Mouse (Mus musculus) kidney, embryonic 14.5 days (tissue): ENCODE results near the gene Tbc1d10b. TPM values are rescaled to one million over a fixed set of nuclear protein-coding genes. Genes with fewer than 3 reads are reported as not detected.

Experiments used
- ATAC-seq: fragments of 200-750 bp; cut with Nextera tagmentation; 2 replicates; pipeline ENCODE4 v1.8.0; 2017; ENCODE audit warnings: moderate number of reproducible peaks, mild to moderate bottlenecking, moderate TSS enrichment, moderate library complexity; ENCODE audit not compliant: low FRiP score, low TSS enrichment
- H3K27ac ChIP-seq: fragments of 300-500 bp; sonication (generic); 2 replicates; pipeline ENCODE4 v1.5.1; 2014; ENCODE audit warnings: low read depth, mild to moderate bottlenecking, low read length, moderate library complexity, mixed read lengths
- H3K27me3 ChIP-seq: fragments of 300-500 bp; sonication (generic); 2 replicates; pipeline ENCODE4 v1.6.1; 2014; ENCODE audit warnings: mild to moderate bottlenecking, low read length; ENCODE audit not compliant: control insufficient read depth, insufficient read depth
- H3K36me3 ChIP-seq: fragments of 300-500 bp; sonication (generic); 2 replicates; pipeline ENCODE4 v1.6.1; 2014; ENCODE audit warnings: low read length, mixed read lengths; ENCODE audit not compliant: control insufficient read depth, insufficient read depth
- H3K4me1 ChIP-seq: fragments of 300-500 bp; sonication (generic); 2 replicates; pipeline ENCODE4 v1.6.1; 2014; ENCODE audit warnings: low read length, mixed read lengths; ENCODE audit not compliant: control insufficient read depth, insufficient read depth
- H3K4me2 ChIP-seq: fragments of 300-500 bp; sonication (generic); replicated peaks from 2 replicates; pipeline ENCODE4 v1.6.1; 2014; ENCODE audit warnings: low read depth, mild to moderate bottlenecking, low read length
- H3K4me3 ChIP-seq: fragments of 300-500 bp; sonication (generic); 2 replicates; pipeline ENCODE4 v1.5.1; 2014; ENCODE audit warnings: mild to moderate bottlenecking, low read length
- H3K9ac ChIP-seq: fragments of 300-500 bp; sonication (generic); 2 replicates; pipeline ENCODE4 v1.6.1; 2014; ENCODE audit warnings: low read depth, mild to moderate bottlenecking, low read length, moderate library complexity
- H3K9me3 ChIP-seq: fragments of 300-500 bp; sonication (generic); 2 replicates; pipeline ENCODE4 v1.6.1; 2016; ENCODE audit warnings: low read length; ENCODE audit not compliant: control insufficient read depth
- WGBS: fragments of 180-500 bp; shearing (Covaris S2); extraction: QIAGEN DNeasy Blood & Tissue Kit; methylation state at CpG from one replicate; pipeline ENCODE4 v1.1.7; 2014; 5-methylcytosine and 5-hydroxymethylcytosine counted together
- polyA plus RNA-seq: library from polyadenylated mRNA; unstranded; fragments of >200 nt; fragmentation: Nextera tagmentation; extraction: Ambion mirVana; gene quantifications from 2 replicates; pipeline ENCODE4 v1.2.1, GENCODE M21; 2014

The Tbc1d10b gene
- polyA plus RNA-seq, 1 experiment from 2014 or later, result 19.7 TPM

DNA sequence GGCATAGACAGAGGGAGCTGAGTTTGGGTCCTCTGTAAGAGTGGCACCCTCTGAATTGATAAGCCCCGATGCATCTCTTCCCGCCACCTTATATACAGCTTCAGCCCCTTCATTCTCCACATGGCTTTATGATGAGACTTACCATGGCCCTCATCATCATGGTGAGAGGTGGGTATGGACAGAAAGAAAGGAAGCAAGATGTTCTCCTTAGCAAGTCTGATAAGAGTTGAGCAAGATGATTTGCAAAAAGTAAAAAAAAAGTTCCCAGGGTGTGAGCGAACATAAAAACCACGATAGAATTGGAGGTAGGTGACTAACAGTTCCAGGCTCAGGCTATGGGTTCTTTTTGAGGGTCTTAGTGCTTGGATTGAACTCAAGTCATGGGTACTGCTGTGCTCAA is 10.4 kb upstream of the Tbc1d10b start:
- ATAC-seq, result no peak
- Histone ChIP-seq H3K27me3 (no peaks in the 10 kb centered on the region), H3K4me3 (no peak overlapping the region), H3K9ac (no peak overlapping the region), H3K4me1 (0 out of 2 replicates have a peak, but pooled peaks cover 4% of the 10 kb centered on the region), H3K4me2 (no peak overlapping the region), H3K36me3 (no peaks in the 10 kb centered on the region), H3K9me3 (no peaks in the 10 kb centered on the region), H3K27ac (no peak overlapping the region)
- WGBS, result 96% methylated on average over 4 of the region's 4 CpGs

- no peak overlapping the region for H3K4me3 ChIP-seq
- no peaks in the 10 kb centered on the region for H3K27me3 ChIP-seq
- 77% methylated on average over 10 of the region's 10 CpGs for WGBS
- no peak overlapping the region for H3K4me2 ChIP-seq
- no peaks in the 10 kb centered on the region for H3K9me3 ChIP-seq
- no peak overlapping the region for H3K9ac ChIP-seq
- H3K36me3 ChIP-seq, result no peaks in the 10 kb centered on the region
- H3K27ac ChIP-seq, result no peak overlapping the region
- H3K4me1 ChIP-seq, result 0 out of 2 replicates have a peak, but pooled peaks cover 4% of the 10 kb centered on the region
- no peak for ATAC-seq
These were observed 9.8 kb upstream of the Tbc1d10b start for GRCm38 (mm10) chr7:127217901-127218642.

- ATAC-seq, result no peak
- Histone ChIP-seq H3K27ac (no peak overlapping the region), H3K9ac (no peak overlapping the region), H3K27me3 (no peaks in the 10 kb centered on the region), H3K36me3 (no peaks in the 10 kb centered on the region), H3K4me3 (no peak overlapping the region), H3K9me3 (no peaks in the 10 kb centered on the region), H3K4me1 (0 out of 2 replicates have a peak, but pooled peaks cover 4% of the 10 kb centered on the region), H3K4me2 (no peak overlapping the region)
- 88% methylated on average over 6 of the region's 6 CpGs for WGBS
These were observed 9.2 kb upstream of the Tbc1d10b start for GRCm38 (mm10) chr7:127217475-127217874.

- no peak overlapping the region for H3K4me3 ChIP-seq
- H3K4me2 ChIP-seq, result no peak overlapping the region
- ATAC-seq, result no peak
- no peak overlapping the region for H3K27ac ChIP-seq
- H3K36me3 ChIP-seq, result no peaks in the 10 kb centered on the region
- H3K4me1 ChIP-seq, result 0 out of 2 replicates have a peak, but pooled peaks cover 4% of the 10 kb centered on the region
- no peaks in the 10 kb centered on the region for H3K27me3 ChIP-seq
- no peaks in the 10 kb centered on the region for H3K9me3 ChIP-seq
- WGBS, result 82% methylated on average over 5 of the region's 5 CpGs
- H3K9ac ChIP-seq, result no peak overlapping the region
These were observed 8.0 kb upstream of the Tbc1d10b start for GRCm38 (mm10) chr7:127216307-127216706.

DNA sequence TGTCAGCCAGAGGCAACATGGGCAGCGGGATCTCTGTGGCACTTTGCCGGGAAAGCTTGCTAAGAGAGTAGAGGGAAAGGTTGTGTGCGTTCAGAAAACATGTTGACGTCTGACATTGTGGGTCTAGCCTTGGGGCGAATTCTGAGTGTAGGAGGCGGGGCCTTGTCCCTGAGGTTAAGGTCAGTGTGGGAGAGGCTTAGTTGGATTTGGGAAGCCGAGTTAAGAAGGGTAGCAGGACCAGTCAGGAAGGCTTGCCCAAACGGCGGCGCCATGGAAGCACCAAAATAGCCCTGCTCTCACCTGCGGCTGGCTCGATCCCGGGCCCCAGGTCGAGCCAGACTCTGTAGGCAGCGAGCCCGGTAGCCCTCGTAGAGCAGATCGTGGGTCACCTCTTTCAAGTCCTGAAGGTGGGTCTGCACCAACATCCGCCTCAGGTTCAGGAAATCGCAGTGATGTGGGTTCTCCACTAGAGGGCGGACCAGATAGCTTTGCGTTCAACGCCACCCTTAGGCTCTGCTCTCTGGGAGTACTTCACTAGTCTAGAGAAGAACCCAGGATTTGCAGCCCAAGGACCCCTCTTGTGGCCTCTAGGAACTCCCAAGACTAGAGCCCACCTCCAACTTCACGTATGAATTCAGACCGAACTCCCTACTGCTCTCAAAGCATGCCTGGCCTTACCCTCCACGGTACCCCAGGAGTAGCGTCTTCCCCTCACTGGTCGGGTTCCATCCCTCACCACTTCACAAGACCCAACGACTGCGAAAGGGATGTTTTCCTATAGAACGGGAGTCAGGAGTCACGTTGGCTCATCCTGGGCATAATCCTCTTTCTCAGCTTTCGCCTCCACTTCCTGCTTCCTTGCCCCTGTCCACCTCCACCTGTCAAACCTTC is 7.0 kb upstream of the Tbc1d10b start:
- H3K9me3 ChIP-seq, result no peaks in the 10 kb centered on the region
- H3K27me3 ChIP-seq, result no peaks in the 10 kb centered on the region
- no peak overlapping the region for H3K27ac ChIP-seq
- H3K4me1 ChIP-seq, result 0 out of 2 replicates have a peak, but pooled peaks cover 4% of the 10 kb centered on the region
- WGBS, result 22% methylated on average over 33 of the region's 33 CpGs
- peak overlapping the region; percentile 51 for H3K4me2 ChIP-seq
- peak overlapping the region; percentile 19 for H3K4me3 ChIP-seq
- peak; percentile 44 for ATAC-seq
- H3K9ac ChIP-seq, result no peak overlapping the region; the same call in 1 of the 2 replicates
- H3K36me3 ChIP-seq, result no peaks in the 10 kb centered on the region

- Histone ChIP-seq H3K36me3 (no peaks in the 10 kb centered on the region), H3K4me1 (0 out of 2 replicates have a peak, but pooled peaks cover 4% of the 10 kb centered on the region), H3K27ac (no peak overlapping the region), H3K4me2 (peak overlapping the region; percentile 51), H3K27me3 (no peaks in the 10 kb centered on the region), H3K9me3 (no peaks in the 10 kb centered on the region), H3K4me3 (peak overlapping the region; percentile 19; the same call in 1 of the 2 replicates), H3K9ac (no peak overlapping the region; the same call in 1 of the 2 replicates)
- 32% methylated on average over 21 of the region's 21 CpGs for WGBS
- no peak for ATAC-seq
These were observed 6.3 kb upstream of the Tbc1d10b start for GRCm38 (mm10) chr7:127214521-127214920.

GRCm38 (mm10) chr7:127213930-127214329 is 5.7 kb upstream of the Tbc1d10b start:
- no peak overlapping the region for H3K27ac ChIP-seq
- WGBS, result 49% methylated on average over 12 of the region's 12 CpGs
- H3K9ac ChIP-seq, result no peak overlapping the region
- 0 out of 2 replicates have a peak, but pooled peaks cover 4% of the 10 kb centered on the region for H3K4me1 ChIP-seq
- no peaks in the 10 kb centered on the region for H3K36me3 ChIP-seq
- peak overlapping the region; percentile 51 for H3K4me2 ChIP-seq
- H3K27me3 ChIP-seq, result no peaks in the 10 kb centered on the region
- H3K4me3 ChIP-seq, result no peak overlapping the region
- H3K9me3 ChIP-seq, result no peaks in the 10 kb centered on the region
- ATAC-seq, result no peak

DNA sequence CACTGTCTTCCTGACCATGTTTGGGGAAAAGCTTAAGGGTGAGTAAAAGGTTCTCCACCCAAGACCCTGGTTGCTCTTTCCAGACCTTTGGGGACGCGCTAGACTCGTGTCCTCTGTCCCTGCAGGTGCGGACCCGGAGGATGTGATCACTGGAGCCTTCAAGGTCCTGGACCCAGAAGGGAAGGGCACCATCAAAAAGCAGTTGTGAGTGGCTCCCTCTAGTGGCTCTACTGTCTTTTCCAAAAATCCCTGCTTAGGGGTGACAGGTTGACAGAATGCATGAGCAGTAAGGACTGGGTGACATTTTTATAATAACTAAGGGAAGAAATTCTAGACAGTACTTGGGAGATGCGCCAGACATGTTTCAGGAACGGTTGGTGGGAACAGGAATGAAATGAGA is 5.2 kb upstream of the Tbc1d10b start:
- no peaks in the 10 kb centered on the region for H3K36me3 ChIP-seq
- 34% methylated on average over 7 of the region's 7 CpGs for WGBS
- no peak overlapping the region for H3K9ac ChIP-seq
- no peak overlapping the region for H3K4me2 ChIP-seq
- ATAC-seq, result no peak
- H3K4me3 ChIP-seq, result no peak overlapping the region
- H3K4me1 ChIP-seq, result 0 out of 2 replicates have a peak, but pooled peaks cover 4% of the 10 kb centered on the region
- H3K9me3 ChIP-seq, result no peaks in the 10 kb centered on the region
- H3K27me3 ChIP-seq, result no peaks in the 10 kb centered on the region
- no peak overlapping the region for H3K27ac ChIP-seq
